Mouse (Mus musculus) liver, embryonic 15.5 days (tissue): ENCODE results near the gene Olfr695. TPM values are rescaled to one million over a fixed set of nuclear protein-coding genes. Genes with fewer than 3 reads are reported as not detected.

Source experiments
- ATAC-seq: fragments of 200-750 bp; cut with Nextera tagmentation; 2 replicates; pipeline ENCODE4 v1.8.0; 2017; ENCODE audit warnings: moderate number of reproducible peaks, mild to moderate bottlenecking, moderate library complexity; ENCODE audit not compliant: insufficient read depth
- H3K27ac ChIP-seq: fragments of 300-500 bp; sonication (generic); replicated peaks from 2 replicates; pipeline ENCODE4 v1.5.1; 2015; ENCODE audit warnings: mild to moderate bottlenecking, inconsistent platforms
- H3K27me3 ChIP-seq: fragments of 300-500 bp; sonication (generic); 2 replicates; pipeline ENCODE4 v1.6.1; 2015; ENCODE audit warnings: mild to moderate bottlenecking, inconsistent platforms
- H3K36me3 ChIP-seq: fragments of 300-500 bp; sonication (generic); replicated peaks from 2 replicates; pipeline ENCODE4 v1.6.1; 2015; ENCODE audit warnings: moderate library complexity, mild to moderate bottlenecking, inconsistent platforms
- H3K4me1 ChIP-seq: fragments of 300-500 bp; sonication (generic); replicated peaks from 2 replicates; pipeline ENCODE4 v1.6.1; 2015; ENCODE audit warnings: inconsistent platforms
- H3K4me2 ChIP-seq: fragments of 300-500 bp; sonication (generic); 2 replicates; pipeline ENCODE4 v1.6.1; 2015; ENCODE audit warnings: moderate library complexity, mild to moderate bottlenecking, inconsistent platforms
- H3K4me3 ChIP-seq: fragments of 300-500 bp; sonication (generic); replicated peaks from 2 replicates; pipeline ENCODE4 v1.5.1; 2015; ENCODE audit warnings: mild to moderate bottlenecking, inconsistent platforms
- H3K9ac ChIP-seq: fragments of 300-500 bp; sonication (generic); 2 replicates; pipeline ENCODE4 v1.6.1; 2015; ENCODE audit warnings: moderate library complexity, mild to moderate bottlenecking, inconsistent platforms
- H3K9me3 ChIP-seq: fragments of 300-500 bp; sonication (generic); replicated peaks from 2 replicates; pipeline ENCODE4 v1.6.1; 2016; ENCODE audit warnings: inconsistent platforms
- whole genome bisulfite sequencing: fragments of 180-500 bp; shearing (Covaris S2); methylation state at CpG from one replicate; pipeline ENCODE4 v1.1.7; 2015; ENCODE audit warnings: mixed read lengths; ENCODE audit not compliant: insufficient replicate concordance; 5-methylcytosine and 5-hydroxymethylcytosine counted together
- polyA plus RNA-seq: library from polyadenylated mRNA; unstranded; fragments of >200 nt; fragmentation: Nextera tagmentation; extraction: Ambion mirVana; gene quantifications from 2 replicates; pipeline ENCODE4 v1.2.1, GENCODE M21; 2015

Gene Olfr695
- polyA plus RNA-seq, 1 experiment from 2014 or later, result not detected

DNA sequence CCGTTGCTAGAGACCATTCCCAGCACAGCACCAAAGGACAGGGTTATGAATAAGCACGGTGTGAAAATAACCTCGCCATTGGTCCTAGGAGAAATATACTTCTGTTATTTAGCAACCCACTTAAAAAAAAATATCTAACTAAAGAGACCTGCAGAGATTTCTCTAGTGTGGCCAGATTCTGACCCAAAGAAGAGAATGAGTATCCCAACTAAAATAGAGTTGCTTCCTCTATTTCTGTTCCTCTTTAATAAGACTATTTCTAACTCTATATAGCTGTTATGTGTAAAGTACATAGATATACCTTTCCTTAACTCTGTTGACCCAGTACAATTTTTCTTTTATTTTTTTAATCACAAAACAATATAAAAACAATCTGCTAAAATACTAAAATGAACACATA, 23.2 kb downstream of the Olfr695 start:
- no peak overlapping the region for H3K4me2 ChIP-seq
- H3K36me3 ChIP-seq, result no peaks in the 10 kb centered on the region
- ATAC-seq, result no peak
- 62% methylated on average over 3 of the region's 3 CpGs for WGBS
- H3K9ac ChIP-seq, result no peak overlapping the region
- H3K4me3 ChIP-seq, result no peak overlapping the region
- no peaks in the 10 kb centered on the region for H3K9me3 ChIP-seq
- no peaks in the 10 kb centered on the region for H3K27me3 ChIP-seq
- H3K4me1 ChIP-seq, result no peaks in the 10 kb centered on the region
- H3K27ac ChIP-seq, result no peak overlapping the region

- ATAC-seq, result no peak
- 67% methylated on average over 1 of the region's 1 CpGs for WGBS
- no peaks in the 10 kb centered on the region for H3K4me1 ChIP-seq
- no peak within 1 kb of the TSS for H3K4me2 ChIP-seq
- no peaks in the 10 kb centered on the region for H3K27me3 ChIP-seq
- H3K9ac ChIP-seq, result no peak within 1 kb of the TSS
- H3K9me3 ChIP-seq, result no peaks in the 10 kb centered on the region
- no peaks in the 10 kb centered on the region for H3K36me3 ChIP-seq
- H3K4me3 ChIP-seq, result no peak within 1 kb of the TSS
- no peak within 1 kb of the TSS for H3K27ac ChIP-seq
Observed at GRCm38 (mm10) chr7:106691714-106692113, 24.5 kb downstream of the Olfr695 start, which contains the start of gene Olfr694. Gene Olfr694, minus strand, starts transcription at chr7:106691814.

DNA sequence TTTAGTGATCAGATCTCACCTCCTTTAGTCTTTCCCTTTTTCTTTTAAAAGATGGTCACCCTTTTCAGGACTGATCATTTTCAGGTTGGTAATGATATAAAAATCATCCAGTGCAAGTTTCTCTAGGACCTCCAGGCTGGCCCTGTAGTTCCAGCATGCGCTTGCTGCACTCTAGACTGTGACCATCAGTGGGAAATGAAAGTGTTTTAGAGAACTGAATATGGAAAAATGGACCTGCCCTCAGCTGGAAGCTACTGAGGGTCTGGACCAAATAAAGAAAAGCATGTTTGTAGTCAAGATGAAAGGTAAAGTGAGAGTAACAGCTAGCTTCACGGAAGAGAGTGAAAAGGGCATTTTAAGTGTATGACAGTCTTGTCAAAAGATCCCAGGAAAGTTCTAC, 30.8 kb downstream of the Olfr695 start:
- Histone ChIP-seq H3K9ac (no peak overlapping the region), H3K9me3 (no peaks in the 10 kb centered on the region), H3K4me1 (no peaks in the 10 kb centered on the region), H3K27me3 (no peaks in the 10 kb centered on the region), H3K4me3 (no peak overlapping the region), H3K36me3 (no peaks in the 10 kb centered on the region), H3K4me2 (no peak overlapping the region), H3K27ac (no peak overlapping the region)
- 73% methylated on average over 2 of the region's 2 CpGs for WGBS
- ATAC-seq, result no peak

DNA sequence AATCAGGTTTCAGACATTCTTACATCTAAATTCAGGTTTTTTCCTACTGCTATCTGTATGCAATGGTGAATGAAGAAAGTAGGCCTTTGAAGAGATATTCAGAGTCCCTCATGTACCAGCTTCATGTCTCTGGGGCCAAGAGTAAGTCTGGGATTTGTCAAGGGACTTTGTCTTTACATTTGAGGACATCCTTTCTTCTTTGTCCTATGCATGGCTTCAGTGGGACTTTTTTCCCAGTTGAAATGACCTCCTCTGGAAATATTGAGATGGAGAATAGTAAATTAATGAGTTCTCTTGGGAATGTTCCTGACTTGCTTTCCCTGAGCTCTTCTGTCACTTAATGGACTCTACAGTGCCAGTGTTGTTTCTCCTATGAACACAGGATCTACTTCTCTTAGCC, 35.7 kb downstream of the Olfr695 start, which contains the start of gene Olfr693:
Gene Olfr693 (minus strand): TSS at position 101 of the 400 bp plus-strand sequence.
- Histone ChIP-seq H3K4me1 (no peaks in the 10 kb centered on the region), H3K27ac (no peak within 1 kb of the TSS), H3K4me2 (no peak within 1 kb of the TSS), H3K4me3 (no peak within 1 kb of the TSS), H3K36me3 (no peaks in the 10 kb centered on the region), H3K27me3 (no peaks in the 10 kb centered on the region), H3K9ac (no peak within 1 kb of the TSS), H3K9me3 (no peaks in the 10 kb centered on the region)
- ATAC-seq, result no peak

Other genes starting within 250 kb of the Olfr695 start
- gene Olfr693, start 35.8 kb downstream of the Olfr695 start, polyA plus RNA-seq, result not detected in 2 replicates
- not detected in 2 replicates for gene Olfr694, start 24.6 kb downstream of the Olfr695 start, polyA plus RNA-seq
- not detected in 2 replicates for gene Olfr697, start 26.0 kb upstream of the Olfr695 start, polyA plus RNA-seq
- gene Olfr698, start 39.0 kb upstream of the Olfr695 start, polyA plus RNA-seq, result not detected in 2 replicates
- gene Olfr699, start 76.8 kb upstream of the Olfr695 start, polyA plus RNA-seq, result not detected in 2 replicates
- gene Olfr700, start 92.4 kb upstream of the Olfr695 start, polyA plus RNA-seq, result not detected in 2 replicates
- gene Olfr701, start 97.7 kb upstream of the Olfr695 start, polyA plus RNA-seq, result not detected in 2 replicates
- gene Olfr702, start 117.5 kb upstream of the Olfr695 start, polyA plus RNA-seq, result not detected in 2 replicates
- gene Olfr703, start 127.0 kb upstream of the Olfr695 start, polyA plus RNA-seq, result not detected in 2 replicates
- gene Olfr704, start 146.8 kb upstream of the Olfr695 start, polyA plus RNA-seq, result not detected in 2 replicates
- not detected in 2 replicates for gene Olfr705, start 160.5 kb upstream of the Olfr695 start, polyA plus RNA-seq
- not detected in 2 replicates for gene Olfr706, start 171.8 kb upstream of the Olfr695 start, polyA plus RNA-seq
- gene Olfr707, start 184.8 kb upstream of the Olfr695 start, polyA plus RNA-seq, result not detected in 2 replicates
- gene Olfr1532-ps1, start 191.6 kb upstream of the Olfr695 start, polyA plus RNA-seq, result not detected in 2 replicates
- gene Olfr709-ps1, start 215.8 kb upstream of the Olfr695 start, polyA plus RNA-seq, result not detected in 2 replicates
- not detected in 2 replicates for gene Olfr710, start 231.9 kb upstream of the Olfr695 start, polyA plus RNA-seq
- gene Olfr6, start 247.5 kb upstream of the Olfr695 start, polyA plus RNA-seq, result not detected in 2 replicates